Mouse (Mus musculus): ENCODE results near the gene Ddx24. TPM values are rescaled to one million over a fixed set of nuclear protein-coding genes. Genes with fewer than 3 reads are reported as not detected.
A peak's percentile ranks its signal among the peaks of the same experiment; 100 is the strongest.
"Not testable (repeated sequence)": the region's sequence is repeated elsewhere in the genome, so short reads cannot be mapped to it uniquely, and the experiment has no call there.

The Ddx24 gene
- 92.6 and 94.6 TPM in 2 replicates for polyA plus RNA-seq (2016; fragmentation: Nextera tagmentation; extraction: Ambion mirVana)

- peak within 1 kb of the TSS; percentile 91 for H3K27ac ChIP-seq
- H3K4me3 ChIP-seq = peak within 1 kb of the TSS; percentile 96
- DNase-seq (ENCODE audit: low spot score) = peak; percentile 99
- H3K27me3 ChIP-seq (ENCODE audit: insufficient read depth, poor library complexity, severe bottlenecking) = no peaks in the 10 kb centered on the region
- 1% methylated on average over 33 of the region's 33 CpGs for WGBS
- H3K36me3 ChIP-seq = peaks cover 30% of the 10 kb centered on the region
- H3K9me3 ChIP-seq = no peaks in the 10 kb centered on the region
- peaks cover 35% of the 10 kb centered on the region for H3K4me1 ChIP-seq (replicated peaks)
Observed at GRCm38 (mm10) chr12:103425729-103426470, at the start of gene Ddx24. Gene Ddx24, minus strand, starts transcription at chr12:103425830.

- Histone ChIP-seq H3K36me3 (no peaks in the 10 kb centered on the region), H3K27me3 (ENCODE audit: insufficient read depth, poor library complexity, severe bottlenecking) (no peaks in the 10 kb centered on the region), H3K9me3 (no peaks in the 10 kb centered on the region), H3K27ac (no peak overlapping the region), H3K4me1 (replicated peaks) (no peaks in the 10 kb centered on the region), H3K4me3 (no peak overlapping the region)
- no peak for DNase-seq (ENCODE audit: low spot score)
- WGBS = 61% methylated on average over 2 of the region's 2 CpGs
Observed at GRCm38 (mm10) chr12:103474481-103474880, 48.9 kb upstream of the Ddx24 start.

- Histone ChIP-seq H3K27me3 (ENCODE audit: insufficient read depth, poor library complexity, severe bottlenecking) (no peaks in the 10 kb centered on the region), H3K4me3 (no peak within 1 kb of the TSS), H3K9me3 (no peaks in the 10 kb centered on the region), H3K36me3 (no peaks in the 10 kb centered on the region), H3K4me1 (replicated peaks) (no peaks in the 10 kb centered on the region), H3K27ac (no peak within 1 kb of the TSS)
- DNase-seq (ENCODE audit: low spot score) = no peak
- WGBS = 81% methylated on average over 3 of the region's 3 CpGs
Observed at GRCm38 (mm10) chr12:103457140-103457539, 31.5 kb upstream of the Ddx24 start, which contains the start of gene Ifi27l2b. Gene Ifi27l2b, minus strand, starts transcription at chr12:103457223.

GRCm38 (mm10) chr12:103456727-103457126 lies 31.1 kb upstream of the Ddx24 start:
- not testable (repeated sequence) for H3K9me3 ChIP-seq; H3K27me3 ChIP-seq (ENCODE audit: insufficient read depth, poor library complexity, severe bottlenecking); DNase-seq (ENCODE audit: low spot score); H3K27ac ChIP-seq; H3K36me3 ChIP-seq; H3K4me3 ChIP-seq; H3K4me1 ChIP-seq (replicated peaks)
- WGBS = no CpG with 5 or more reads among the region's 1 CpGs

GRCm38 (mm10) chr12:103453361-103453760 lies 27.7 kb upstream of the Ddx24 start:
- no peak for DNase-seq (ENCODE audit: low spot score)
- H3K9me3 ChIP-seq = no peaks in the 10 kb centered on the region

GRCm38 (mm10) chr12:103445060-103445459 lies 19.4 kb upstream of the Ddx24 start:
- no peaks in the 10 kb centered on the region for H3K4me1 ChIP-seq (replicated peaks)
- H3K27ac ChIP-seq = no peak overlapping the region
- no peak overlapping the region for H3K4me3 ChIP-seq
- no peaks in the 10 kb centered on the region for H3K36me3 ChIP-seq
- 89% methylated on average over 3 of the region's 3 CpGs for WGBS
- DNase-seq (ENCODE audit: low spot score) = no peak
- H3K27me3 ChIP-seq (ENCODE audit: insufficient read depth, poor library complexity, severe bottlenecking) = no peaks in the 10 kb centered on the region
- no peaks in the 10 kb centered on the region for H3K9me3 ChIP-seq

More at GRCm38 (mm10) chr12:103453361-103453760, 27.7 kb upstream of the Ddx24 start:
- Histone ChIP-seq H3K36me3 (no peaks in the 10 kb centered on the region), H3K4me3 (no peak overlapping the region), H3K27ac (no peak overlapping the region), H3K27me3 (ENCODE audit: insufficient read depth, poor library complexity, severe bottlenecking) (no peaks in the 10 kb centered on the region), H3K4me1 (replicated peaks) (no peaks in the 10 kb centered on the region)

- H3K27me3 ChIP-seq (ENCODE audit: insufficient read depth, poor library complexity, severe bottlenecking); H3K4me1 ChIP-seq (replicated peaks); DNase-seq (ENCODE audit: low spot score); H3K27ac ChIP-seq; H3K36me3 ChIP-seq; H3K4me3 ChIP-seq; H3K9me3 ChIP-seq: not testable (repeated sequence)
- WGBS = 54% methylated on average over 6 of the region's 7 CpGs
Observed at GRCm38 (mm10) chr12:103444261-103444660, 18.6 kb upstream of the Ddx24 start.

GRCm38 (mm10) chr12:103443524-103443923 lies 17.9 kb upstream of the Ddx24 start, which contains the start of gene Ifi27l2a:
Gene Ifi27l2a, minus strand, starts transcription at chr12:103443680.
- 54% methylated on average over 3 of the region's 3 CpGs for WGBS
- Histone ChIP-seq H3K4me1 (replicated peaks) (no peaks in the 10 kb centered on the region), H3K27me3 (ENCODE audit: insufficient read depth, poor library complexity, severe bottlenecking) (no peaks in the 10 kb centered on the region), H3K9me3 (no peaks in the 10 kb centered on the region), H3K27ac (no peak within 1 kb of the TSS), H3K4me3 (no peak within 1 kb of the TSS), H3K36me3 (no peaks in the 10 kb centered on the region)
- DNase-seq (ENCODE audit: low spot score) = no peak

GRCm38 (mm10) chr12:103437601-103438000 lies 12.0 kb upstream of the Ddx24 start:
- no peaks in the 10 kb centered on the region for H3K4me1 ChIP-seq (replicated peaks)

GRCm38 (mm10) chr12:103434861-103435260 lies 9.2 kb upstream of the Ddx24 start:
- no peak overlapping the region for H3K27ac ChIP-seq
- no peaks in the 10 kb centered on the region for H3K9me3 ChIP-seq
- H3K4me1 ChIP-seq (replicated peaks) = no peaks in the 10 kb centered on the region
- no peaks in the 10 kb centered on the region for H3K36me3 ChIP-seq
- no peak for DNase-seq (ENCODE audit: low spot score)
- H3K27me3 ChIP-seq (ENCODE audit: insufficient read depth, poor library complexity, severe bottlenecking) = no peaks in the 10 kb centered on the region
- H3K4me3 ChIP-seq = no peak overlapping the region

More at GRCm38 (mm10) chr12:103437601-103438000, 12.0 kb upstream of the Ddx24 start:
- H3K9me3 ChIP-seq = no peaks in the 10 kb centered on the region
- H3K4me3 ChIP-seq = no peak overlapping the region
- H3K36me3 ChIP-seq = no peaks in the 10 kb centered on the region
- no peaks in the 10 kb centered on the region for H3K27me3 ChIP-seq (ENCODE audit: insufficient read depth, poor library complexity, severe bottlenecking)
- WGBS = 84% methylated on average over 1 of the region's 1 CpGs
- no peak for DNase-seq (ENCODE audit: low spot score)
- H3K27ac ChIP-seq = no peak overlapping the region

- 81% methylated on average over 8 of the region's 8 CpGs for WGBS
- no peaks in the 10 kb centered on the region for H3K9me3 ChIP-seq
- H3K36me3 ChIP-seq = no peaks in the 10 kb centered on the region
- H3K27me3 ChIP-seq (ENCODE audit: insufficient read depth, poor library complexity, severe bottlenecking) = no peaks in the 10 kb centered on the region
- DNase-seq (ENCODE audit: low spot score) = no peak
- no peaks in the 10 kb centered on the region for H3K4me1 ChIP-seq (replicated peaks)
- H3K4me3 ChIP-seq = no peak within 1 kb of the TSS
- H3K27ac ChIP-seq = no peak within 1 kb of the TSS
Observed at GRCm38 (mm10) chr12:103433986-103434731, 8.5 kb upstream of the Ddx24 start, which contains the start of gene Ifi27. Gene Ifi27, plus strand, starts transcription at chr12:103434211.

- H3K4me3 ChIP-seq = no peak overlapping the region
- WGBS = 92% methylated on average over 2 of the region's 2 CpGs
Observed at GRCm38 (mm10) chr12:103433430-103433829, 7.8 kb upstream of the Ddx24 start.

GRCm38 (mm10) chr12:103426710-103427109 lies 1.1 kb upstream of the Ddx24 start:
- Histone ChIP-seq H3K4me3 (no peak overlapping the region), H3K9me3 (no peaks in the 10 kb centered on the region), H3K36me3 (peaks cover 25% of the 10 kb centered on the region), H3K4me1 (replicated peaks) (peaks cover 28% of the 10 kb centered on the region), H3K27ac (no peak overlapping the region), H3K27me3 (ENCODE audit: insufficient read depth, poor library complexity, severe bottlenecking) (no peaks in the 10 kb centered on the region)
- no peak for DNase-seq (ENCODE audit: low spot score)
- WGBS = 86% methylated on average over 7 of the region's 7 CpGs

More at GRCm38 (mm10) chr12:103433430-103433829, 7.8 kb upstream of the Ddx24 start:
- Histone ChIP-seq H3K36me3 (no peaks in the 10 kb centered on the region), H3K4me1 (replicated peaks) (no peaks in the 10 kb centered on the region), H3K27me3 (ENCODE audit: insufficient read depth, poor library complexity, severe bottlenecking) (no peaks in the 10 kb centered on the region), H3K27ac (no peak overlapping the region), H3K9me3 (no peaks in the 10 kb centered on the region)
- no peak for DNase-seq (ENCODE audit: low spot score)

Measured in hindbrain, embryonic 10.5 days (tissue).